Mouse (Mus musculus) heart, postnatal 0 days (tissue): ENCODE results near the gene Foxn3. TPM values are rescaled to one million over a fixed set of nuclear protein-coding genes. Genes with fewer than 3 reads are reported as not detected.

Experiments
- ATAC-seq: fragments of 200-750 bp; cut with Nextera tagmentation; 2 replicates; pipeline ENCODE4 v1.8.0; 2017; ENCODE audit warnings: low read depth, moderate number of reproducible peaks, moderate library complexity; ENCODE audit not compliant: insufficient read depth
- DNase-seq: peaks from one replicate; pipeline ENCODE4 v3.0.0-alpha.2; 2016; ENCODE audit warnings: low spot score
- H3K27ac ChIP-seq: fragments of 300-500 bp; sonication (generic); 2 replicates; pipeline ENCODE4 v1.5.1; 2014; ENCODE audit warnings: low read depth, mild to moderate bottlenecking
- H3K27me3 ChIP-seq: fragments of 300-500 bp; sonication (generic); 2 replicates; pipeline ENCODE4 v1.6.1; 2014; ENCODE audit warnings: low read length, mixed read lengths; ENCODE audit not compliant: control insufficient read depth, insufficient read depth
- H3K36me3 ChIP-seq: fragments of 300-500 bp; sonication (generic); replicated peaks from 2 replicates; pipeline ENCODE4 v1.6.1; 2014; ENCODE audit warnings: low read length, mixed read lengths; ENCODE audit not compliant: control insufficient read depth, insufficient read depth
- H3K4me1 ChIP-seq: fragments of 300-500 bp; sonication (generic); 2 replicates; pipeline ENCODE4 v1.6.1; 2014; ENCODE audit warnings: antibody characterized with exemption; ENCODE audit not compliant: control insufficient read depth, insufficient read depth
- H3K4me2 ChIP-seq: fragments of 300-500 bp; sonication (generic); 2 replicates; pipeline ENCODE4 v1.6.1; 2014; ENCODE audit warnings: low read depth, mild to moderate bottlenecking, low read length, moderate library complexity
- H3K4me3 ChIP-seq: fragments of 300-500 bp; sonication (generic); 2 replicates; pipeline ENCODE4 v1.5.1; 2014; ENCODE audit warnings: low read depth, low read length
- H3K9ac ChIP-seq: fragments of 300-500 bp; sonication (generic); replicated peaks from 2 replicates; pipeline ENCODE4 v1.6.1; 2014; ENCODE audit warnings: low read depth, low read length, mixed read lengths
- H3K9me3 ChIP-seq: fragments of 300-500 bp; sonication (generic); replicated peaks from 2 replicates; pipeline ENCODE4 v1.6.1; 2016; ENCODE audit warnings: low read length; ENCODE audit not compliant: control insufficient read depth
- CTCF ChIP-seq: IDR thresholded peaks from 2 replicates; pipeline ENCODE4 v1.5.1; 2016; ENCODE audit warnings: antibody characterized with exemption, control low read depth, low read depth
- EP300 ChIP-seq: IDR thresholded peaks from 2 replicates; pipeline ENCODE4 v1.6.1; 2016; ENCODE audit warnings: antibody characterized with exemption, low read depth
- WGBS: fragments of 180-500 bp; shearing (Covaris S2); extraction: QIAGEN DNeasy Blood & Tissue Kit; methylation state at CpG from one replicate; pipeline ENCODE4 v1.1.7; 2014; 5-methylcytosine and 5-hydroxymethylcytosine counted together
- polyA plus RNA-seq: library from polyadenylated mRNA; unstranded; fragments of >200 nt; fragmentation: Nextera tagmentation; extraction: Ambion mirVana; gene quantifications from 2 replicates; pipeline ENCODE4 v1.2.1, GENCODE M21; 2015
- total RNA-seq: library from RNA; depleted of rRNA; stranded (reverse); fragments of >200 nt; gene quantifications from 2 replicates; pipeline ENCODE4 v1.2.3, GENCODE M21; 2014; ENCODE audit warnings: low replicate concordance

Gene Foxn3
- total and polyA plus RNA-seq, 2 experiments from 2014 or later: 31.4 to 55.3 TPM

- peak overlapping the region; percentile 28 for H3K27ac ChIP-seq
Observed at GRCm38 (mm10) chr12:99256997-99257396, 306.4 kb downstream of the Foxn3 start.

GRCm38 (mm10) chr12:99256463-99256862 lies 306.9 kb downstream of the Foxn3 start:
- H3K4me3 ChIP-seq: no peak overlapping the region
- H3K27me3 ChIP-seq: no peaks in the 10 kb centered on the region
- no peak for TF ChIP-seq CTCF
- H3K4me1 ChIP-seq: peaks cover 29% of the 10 kb centered on the region
- H3K36me3 ChIP-seq: no peaks in the 10 kb centered on the region
- ATAC-seq (no peak), DNase-seq (no peak)
- peak overlapping the region; percentile 28; the same call in 1 of the 2 replicates for H3K27ac ChIP-seq
- 69% methylated on average over 5 of the region's 5 CpGs for WGBS
- no peak overlapping the region for H3K9ac ChIP-seq
- H3K9me3 ChIP-seq: no peaks in the 10 kb centered on the region
- no peak overlapping the region for H3K4me2 ChIP-seq

More at GRCm38 (mm10) chr12:99256997-99257396, 306.4 kb downstream of the Foxn3 start:
- DNase-seq (no peak), ATAC-seq (0 out of 2 replicates have a peak, but pooled peaks have one; percentile 30)
- Histone ChIP-seq H3K4me2 (peak overlapping the region; percentile 9; the same call in 1 of the 2 replicates), H3K36me3 (no peaks in the 10 kb centered on the region), H3K27me3 (no peaks in the 10 kb centered on the region), H3K9me3 (no peaks in the 10 kb centered on the region), H3K4me3 (no peak overlapping the region), H3K4me1 (peaks cover 29% of the 10 kb centered on the region), H3K9ac (no peak overlapping the region)
- TF ChIP-seq EP300: 0 out of 2 replicates have a peak, but pooled peaks have one; percentile 11
- TF ChIP-seq CTCF: no peak
- 29% methylated on average over 8 of the region's 8 CpGs for WGBS

- Histone ChIP-seq H3K36me3 (no peaks in the 10 kb centered on the region), H3K4me3 (no peak overlapping the region), H3K4me1 (peaks cover 36% of the 10 kb centered on the region), H3K27ac (no peak overlapping the region), H3K9ac (no peak overlapping the region), H3K27me3 (no peaks in the 10 kb centered on the region), H3K9me3 (no peaks in the 10 kb centered on the region), H3K4me2 (no peak overlapping the region)
- DNase-seq: no peak
- WGBS: 88% methylated on average over 8 of the region's 8 CpGs
- TF ChIP-seq CTCF (no peak), EP300 (no peak)
- ATAC-seq: no peak
Observed at GRCm38 (mm10) chr12:99254436-99254835, 308.9 kb downstream of the Foxn3 start.

GRCm38 (mm10) chr12:99253562-99253961 lies 309.8 kb downstream of the Foxn3 start:
- no peak for ATAC-seq
- no peak overlapping the region for H3K9ac ChIP-seq
- TF ChIP-seq EP300 (no peak), CTCF (no peak)
- H3K27ac ChIP-seq: no peak overlapping the region
- no peaks in the 10 kb centered on the region for H3K27me3 ChIP-seq
- H3K4me2 ChIP-seq: no peak overlapping the region
- peaks cover 32% of the 10 kb centered on the region for H3K4me1 ChIP-seq
- H3K4me3 ChIP-seq: no peak overlapping the region
- DNase-seq: no peak
- no peaks in the 10 kb centered on the region for H3K9me3 ChIP-seq
- WGBS: 93% methylated on average over 10 of the region's 10 CpGs
- no peaks in the 10 kb centered on the region for H3K36me3 ChIP-seq

- Histone ChIP-seq H3K4me1 (peaks cover 13% of the 10 kb centered on the region), H3K27me3 (no peaks in the 10 kb centered on the region), H3K4me3 (no peak overlapping the region), H3K4me2 (no peak overlapping the region), H3K27ac (no peak overlapping the region), H3K9ac (no peak overlapping the region), H3K9me3 (no peaks in the 10 kb centered on the region), H3K36me3 (no peaks in the 10 kb centered on the region)
- WGBS: 88% methylated on average over 8 of the region's 8 CpGs
- DNase-seq (no peak), ATAC-seq (no peak)
- TF ChIP-seq EP300 (no peak), CTCF (no peak)
Observed at GRCm38 (mm10) chr12:99248606-99249005, 314.8 kb downstream of the Foxn3 start.

- Histone ChIP-seq H3K36me3 (no peaks in the 10 kb centered on the region), H3K27me3 (no peaks in the 10 kb centered on the region), H3K4me2 (no peak overlapping the region), H3K9ac (no peak overlapping the region), H3K9me3 (no peaks in the 10 kb centered on the region), H3K4me1 (peaks cover 13% of the 10 kb centered on the region), H3K27ac (no peak overlapping the region), H3K4me3 (no peak overlapping the region)
- ATAC-seq: no peak
- no peak for TF ChIP-seq CTCF
- no peak for TF ChIP-seq EP300
- no peak for DNase-seq
- 76% methylated on average over 6 of the region's 6 CpGs for WGBS
Observed at GRCm38 (mm10) chr12:99247939-99248338, 315.4 kb downstream of the Foxn3 start.
